Mouse (Mus musculus): Measurements from ENCODE around the gene Zc3h15. TPM values are rescaled to one million over a fixed set of nuclear protein-coding genes. Genes with fewer than 3 reads are reported as not detected.

The Zc3h15 gene
- polyA plus RNA-seq, 1 experiment from 2014 or later: 84.2 TPM

GRCm38 (mm10) chr2:83674421-83674820 is 30.2 kb downstream of the Zc3h15 start:
- 0 out of 4 replicates have a peak overlapping the region, but pooled peaks of 1 of the 2 experiments have one; percentile 11 for H3K27ac ChIP-seq (replicated peaks in 1 of 2; ENCODE audit: control insufficient read depth in 1 of 2, insufficient read depth in 1 of 2, low read depth in 2 of 2, low read length in 2 of 2)
- H3K4me2 ChIP-seq (ENCODE audit: low read length): no peak overlapping the region
- no peaks in the 10 kb centered on the region for H3K9me3 ChIP-seq (ENCODE audit: control insufficient read depth, low read length)
- H3K27me3 ChIP-seq (ENCODE audit: control insufficient read depth, insufficient read depth, low read length): no peaks in the 10 kb centered on the region
- no peak overlapping the region for H3K9ac ChIP-seq (ENCODE audit: low read length)
- H3K36me3 ChIP-seq (ENCODE audit: control insufficient read depth, insufficient read depth, low read length): 0 out of 2 replicates have a peak, but pooled peaks cover 16% of the 10 kb centered on the region
- WGBS: 72% methylated on average over 7 of the region's 7 CpGs
- H3K4me3 ChIP-seq (ENCODE audit: control insufficient read depth in 1 of 2, insufficient read depth in 1 of 2, low read depth in 1 of 2, low read length in 2 of 2): no peak overlapping the region
- peaks cover 11 to 23% of the 10 kb centered on the region in 2 experiments for H3K4me1 ChIP-seq (ENCODE audit: control insufficient read depth in 2 of 2, insufficient read depth in 2 of 2, low read length in 2 of 2)
- no peak for ATAC-seq (ENCODE audit: insufficient number of reproducible peaks, insufficient read depth, low FRiP score, low read depth)

- no peak overlapping the region for H3K4me3 ChIP-seq (ENCODE audit: control insufficient read depth in 1 of 2, insufficient read depth in 1 of 2, low read depth in 1 of 2, low read length in 2 of 2)
- no peak for ATAC-seq (ENCODE audit: insufficient number of reproducible peaks, insufficient read depth, low FRiP score, low read depth)
- WGBS: 93% methylated on average over 9 of the region's 9 CpGs
- peaks cover 11 to 23% of the 10 kb centered on the region in 2 experiments for H3K4me1 ChIP-seq (ENCODE audit: control insufficient read depth in 2 of 2, insufficient read depth in 2 of 2, low read length in 2 of 2)
- H3K9ac ChIP-seq (ENCODE audit: low read length): no peak overlapping the region
- no peak overlapping the region for H3K27ac ChIP-seq (replicated peaks in 1 of 2; ENCODE audit: control insufficient read depth in 1 of 2, insufficient read depth in 1 of 2, low read depth in 2 of 2, low read length in 2 of 2)
- H3K9me3 ChIP-seq (ENCODE audit: control insufficient read depth, low read length): no peaks in the 10 kb centered on the region
- H3K36me3 ChIP-seq (ENCODE audit: control insufficient read depth, insufficient read depth, low read length): 0 out of 2 replicates have a peak, but pooled peaks cover 16% of the 10 kb centered on the region
- H3K27me3 ChIP-seq (ENCODE audit: control insufficient read depth, insufficient read depth, low read length): no peaks in the 10 kb centered on the region
- H3K4me2 ChIP-seq (ENCODE audit: low read length): no peak overlapping the region
Measured at GRCm38 (mm10) chr2:83674896-83675295, 30.7 kb downstream of the Zc3h15 start.

GRCm38 (mm10) chr2:83675681-83676080 is 31.4 kb downstream of the Zc3h15 start:
- 0 out of 2 replicates have a peak, but pooled peaks cover 16% of the 10 kb centered on the region for H3K36me3 ChIP-seq (ENCODE audit: control insufficient read depth, insufficient read depth, low read length)
- peak overlapping the region in 1 of 2 experiments; percentile 39; a peak in 1 of 4 replicates for H3K27ac ChIP-seq (replicated peaks in 1 of 2; ENCODE audit: control insufficient read depth in 1 of 2, insufficient read depth in 1 of 2, low read depth in 2 of 2, low read length in 2 of 2)
- 39% methylated on average over 5 of the region's 5 CpGs for whole genome bisulfite sequencing

GRCm38 (mm10) chr2:83676226-83676870 is 32.1 kb downstream of the Zc3h15 start:
- Histone ChIP-seq H3K4me2 (ENCODE audit: low read length) (no peak overlapping the region), H3K36me3 (ENCODE audit: control insufficient read depth, insufficient read depth, low read length) (0 out of 2 replicates have a peak, but pooled peaks cover 16% of the 10 kb centered on the region), H3K27ac (replicated peaks in 1 of 2; ENCODE audit: control insufficient read depth in 1 of 2, insufficient read depth in 1 of 2, low read depth in 2 of 2, low read length in 2 of 2) (0 out of 4 replicates have a peak overlapping the region, but pooled peaks of 1 of the 2 experiments have one; percentile 0), H3K4me3 (ENCODE audit: control insufficient read depth in 1 of 2, insufficient read depth in 1 of 2, low read depth in 1 of 2, low read length in 2 of 2) (no peak overlapping the region), H3K9me3 (ENCODE audit: control insufficient read depth, low read length) (no peaks in the 10 kb centered on the region), H3K9ac (ENCODE audit: low read length) (no peak overlapping the region), H3K4me1 (ENCODE audit: control insufficient read depth in 2 of 2, insufficient read depth in 2 of 2, low read length in 2 of 2) (peaks cover 11 to 23% of the 10 kb centered on the region in 2 experiments), H3K27me3 (ENCODE audit: control insufficient read depth, insufficient read depth, low read length) (no peaks in the 10 kb centered on the region)
- 82% methylated on average over 4 of the region's 4 CpGs for WGBS
- no peak for ATAC-seq (ENCODE audit: insufficient number of reproducible peaks, insufficient read depth, low FRiP score, low read depth)

More at GRCm38 (mm10) chr2:83675681-83676080, 31.4 kb downstream of the Zc3h15 start:
- ATAC-seq (ENCODE audit: insufficient number of reproducible peaks, insufficient read depth, low FRiP score, low read depth): no peak
- Histone ChIP-seq H3K9ac (ENCODE audit: low read length) (no peak overlapping the region), H3K4me2 (ENCODE audit: low read length) (no peak overlapping the region), H3K4me1 (ENCODE audit: control insufficient read depth in 2 of 2, insufficient read depth in 2 of 2, low read length in 2 of 2) (peaks cover 11 to 23% of the 10 kb centered on the region in 2 experiments), H3K27me3 (ENCODE audit: control insufficient read depth, insufficient read depth, low read length) (no peaks in the 10 kb centered on the region), H3K4me3 (ENCODE audit: control insufficient read depth in 1 of 2, insufficient read depth in 1 of 2, low read depth in 1 of 2, low read length in 2 of 2) (no peak overlapping the region), H3K9me3 (ENCODE audit: control insufficient read depth, low read length) (no peaks in the 10 kb centered on the region)

- no peak overlapping the region for H3K27ac ChIP-seq (replicated peaks in 1 of 2; ENCODE audit: control insufficient read depth in 1 of 2, insufficient read depth in 1 of 2, low read depth in 2 of 2, low read length in 2 of 2)
- WGBS: 81% methylated on average over 8 of the region's 8 CpGs
- no peaks in the 10 kb centered on the region for H3K4me1 ChIP-seq (ENCODE audit: control insufficient read depth in 2 of 2, insufficient read depth in 2 of 2, low read length in 2 of 2)
- H3K9me3 ChIP-seq (ENCODE audit: control insufficient read depth, low read length): no peaks in the 10 kb centered on the region
- ATAC-seq (ENCODE audit: insufficient number of reproducible peaks, insufficient read depth, low FRiP score, low read depth): no peak
- no peak overlapping the region for H3K4me2 ChIP-seq (ENCODE audit: low read length)
- no peaks in the 10 kb centered on the region for H3K27me3 ChIP-seq (ENCODE audit: control insufficient read depth, insufficient read depth, low read length)
- H3K4me3 ChIP-seq (ENCODE audit: control insufficient read depth in 1 of 2, insufficient read depth in 1 of 2, low read depth in 1 of 2, low read length in 2 of 2): no peak overlapping the region
- H3K36me3 ChIP-seq (ENCODE audit: control insufficient read depth, insufficient read depth, low read length): no peaks in the 10 kb centered on the region
- no peak overlapping the region for H3K9ac ChIP-seq (ENCODE audit: low read length)
Measured at GRCm38 (mm10) chr2:83681332-83681731, 37.1 kb downstream of the Zc3h15 start.

GRCm38 (mm10) chr2:83681785-83682184 is 37.5 kb downstream of the Zc3h15 start:
- ATAC-seq (ENCODE audit: insufficient number of reproducible peaks, insufficient read depth, low FRiP score, low read depth): no peak
- H3K4me1 ChIP-seq (ENCODE audit: control insufficient read depth in 2 of 2, insufficient read depth in 2 of 2, low read length in 2 of 2): no peaks in the 10 kb centered on the region
- H3K36me3 ChIP-seq (ENCODE audit: control insufficient read depth, insufficient read depth, low read length): no peaks in the 10 kb centered on the region
- no peaks in the 10 kb centered on the region for H3K27me3 ChIP-seq (ENCODE audit: control insufficient read depth, insufficient read depth, low read length)
- H3K4me2 ChIP-seq (ENCODE audit: low read length): no peak overlapping the region
- H3K9me3 ChIP-seq (ENCODE audit: control insufficient read depth, low read length): no peaks in the 10 kb centered on the region
- no peak overlapping the region for H3K4me3 ChIP-seq (ENCODE audit: control insufficient read depth in 1 of 2, insufficient read depth in 1 of 2, low read depth in 1 of 2, low read length in 2 of 2)
- no peak overlapping the region for H3K27ac ChIP-seq (replicated peaks in 1 of 2; ENCODE audit: control insufficient read depth in 1 of 2, insufficient read depth in 1 of 2, low read depth in 2 of 2, low read length in 2 of 2)
- 90% methylated on average over 6 of the region's 6 CpGs for WGBS
- no peak overlapping the region for H3K9ac ChIP-seq (ENCODE audit: low read length)

GRCm38 (mm10) chr2:83682282-83682681 is 38.0 kb downstream of the Zc3h15 start:
- Histone ChIP-seq H3K27ac (replicated peaks in 1 of 2; ENCODE audit: control insufficient read depth in 1 of 2, insufficient read depth in 1 of 2, low read depth in 2 of 2, low read length in 2 of 2) (0 out of 4 replicates have a peak overlapping the region, but pooled peaks of 1 of the 2 experiments have one; percentile 24), H3K9me3 (ENCODE audit: control insufficient read depth, low read length) (no peaks in the 10 kb centered on the region)

More at GRCm38 (mm10) chr2:83682282-83682681, 38.0 kb downstream of the Zc3h15 start:
- WGBS: 49% methylated on average over 8 of the region's 8 CpGs
- H3K27me3 ChIP-seq (ENCODE audit: control insufficient read depth, insufficient read depth, low read length): no peaks in the 10 kb centered on the region
- H3K4me2 ChIP-seq (ENCODE audit: low read length): no peak overlapping the region
- H3K4me3 ChIP-seq (ENCODE audit: control insufficient read depth in 1 of 2, insufficient read depth in 1 of 2, low read depth in 1 of 2, low read length in 2 of 2): no peak overlapping the region
- no peaks in the 10 kb centered on the region for H3K4me1 ChIP-seq (ENCODE audit: control insufficient read depth in 2 of 2, insufficient read depth in 2 of 2, low read length in 2 of 2)
- no peaks in the 10 kb centered on the region for H3K36me3 ChIP-seq (ENCODE audit: control insufficient read depth, insufficient read depth, low read length)
- H3K9ac ChIP-seq (ENCODE audit: low read length): no peak overlapping the region
- ATAC-seq (ENCODE audit: insufficient number of reproducible peaks, insufficient read depth, low FRiP score, low read depth): no peak

Measured in heart, embryonic 14.5 days (tissue).